Mouse (Mus musculus) bone marrow, adult 2 months (tissue): ENCODE measurements around the gene Tmed2.

Experiments
- CTCF ChIP-seq: fragments of 200-500 bp; IDR thresholded peaks from 2 replicates; pipeline ENCODE4 v1.5.1; 2011; ENCODE audit warnings: low read length, control low read depth; ENCODE audit not compliant: control insufficient read depth, insufficient read depth
- POLR2A ChIP-seq: fragments of 200-500 bp; IDR thresholded peaks from 2 replicates; pipeline ENCODE4 v1.6.1; 2011; ENCODE audit warnings: low read depth, mild to moderate bottlenecking, control low read depth, low read length, borderline replicate concordance; ENCODE audit not compliant: control insufficient read depth

DNA sequence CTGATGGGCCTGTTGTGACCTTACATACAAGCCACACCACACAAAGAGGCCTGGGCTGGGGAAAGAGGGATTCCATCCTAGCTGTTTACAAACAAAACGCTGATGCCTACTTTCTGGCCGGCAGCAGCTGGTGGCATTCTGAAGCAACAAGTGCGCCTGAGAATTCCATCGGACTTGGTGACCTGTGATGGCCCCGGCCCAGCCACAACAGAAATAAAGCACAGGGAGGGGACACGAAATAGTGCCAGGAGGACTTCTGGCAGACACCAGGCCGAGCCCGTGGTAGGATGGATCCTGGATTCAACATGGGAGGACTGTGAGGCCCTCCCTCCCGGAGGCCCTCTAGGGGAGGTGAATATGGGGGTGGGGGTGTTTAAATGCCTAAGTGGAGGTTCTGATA lies 11.7 kb upstream of the Tmed2 start:
- TF ChIP-seq POLR2A, result no peak
- TF ChIP-seq CTCF, result no peak
